Mouse (Mus musculus): ENCODE data around the gene B4galt2.

DNA sequence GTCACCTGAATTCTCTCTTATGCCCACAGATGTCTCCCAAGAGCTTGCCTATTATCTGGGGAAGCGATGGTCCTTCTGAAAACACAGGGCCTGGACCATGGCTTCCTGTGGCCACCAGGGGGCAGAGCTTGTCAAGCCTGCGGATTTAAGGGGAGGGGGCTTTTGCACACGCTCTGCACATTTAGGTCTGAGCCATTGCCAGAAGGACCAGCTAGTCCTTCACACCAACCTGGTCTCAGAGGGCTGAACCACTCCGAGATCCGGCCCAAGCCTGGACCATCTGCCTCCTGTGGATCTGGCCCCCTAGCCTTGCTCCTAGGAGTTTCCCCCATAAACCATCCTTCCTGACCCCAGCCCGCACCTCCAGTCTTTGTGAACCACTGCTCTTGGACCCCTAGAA, 44.9 kb upstream of the B4galt2 start:
- no peak for TF ChIP-seq EP300 (optimal IDR thresholded peaks at IDR 0.05)
- peak; percentile 91 for TF ChIP-seq CTCF (IDR thresholded peaks at IDR 0.05; ENCODE audit: low read depth)
